Mouse (Mus musculus) thymus, postnatal 4 days (tissue): ENCODE measurements at regions not wholly inside any gene's neighbourhood (a gene's known extent, or its start where the extent isn't known, plus 50 kb on each side); places are given as distances from the start of the nearest gene placed in this dataset.

Experiments
- DNase-seq: peaks from one replicate; pipeline ENCODE4 v3.0.0; 2021

GRCm38 (mm10) chr8:26903289-26903688 is 73.8 kb upstream of the Zfp703 start:
- DNase-seq, result no peak

GRCm38 (mm10) chr8:26906257-26906656 is 70.9 kb upstream of the Zfp703 start:
- DNase-seq, result no peak

GRCm38 (mm10) chr8:26907347-26908170 is 69.6 kb upstream of the Zfp703 start:
- no peak for DNase-seq

- no peak for DNase-seq
Measured at GRCm38 (mm10) chr8:26910186-26910585, 66.9 kb upstream of the Zfp703 start.

GRCm38 (mm10) chr8:26913562-26914529 is 63.3 kb upstream of the Zfp703 start:
- DNase-seq, result no peak

- no peak for DNase-seq
Measured at GRCm38 (mm10) chr8:26915731-26916130, 61.4 kb upstream of the Zfp703 start.

- DNase-seq, result no peak
Measured at GRCm38 (mm10) chr8:26921531-26922177, 55.5 kb upstream of the Zfp703 start.

- DNase-seq, result no peak
Measured at GRCm38 (mm10) chr8:26922178-26922540, 55.0 kb upstream of the Zfp703 start.

GRCm38 (mm10) chr8:26923166-26923565 is 54.0 kb upstream of the Zfp703 start:
- DNase-seq, result no peak
